Mouse (Mus musculus): ENCODE measurements around the gene Rnf214. TPM values are rescaled to one million over a fixed set of nuclear protein-coding genes. Genes with fewer than 3 reads are reported as not detected.

The Rnf214 gene
- polyA plus RNA-seq, 1 experiment from 2014 or later = 62.2 TPM

- H3K4me3 ChIP-seq = no peak overlapping the region
- H3K27ac ChIP-seq = no peak overlapping the region
- ATAC-seq (ENCODE audit: insufficient number of reproducible peaks, insufficient read depth, low FRiP score, low TSS enrichment) = no peak
- H3K36me3 ChIP-seq = peaks cover 44% of the 10 kb centered on the region
- H3K27me3 ChIP-seq = no peaks in the 10 kb centered on the region; the same call in 1 of the 2 replicates
- no peak overlapping the region for H3K4me2 ChIP-seq (replicated peaks)
- no peak overlapping the region for H3K9ac ChIP-seq
- peaks cover 16% of the 10 kb centered on the region; the same call in 1 of the 2 replicates for H3K4me1 ChIP-seq
- H3K9me3 ChIP-seq = no peaks in the 10 kb centered on the region
- WGBS = 67% methylated on average over 11 of the region's 11 CpGs
Measured at GRCm38 (mm10) chr9:45932571-45933415, 26.1 kb upstream of the Rnf214 start.

GRCm38 (mm10) chr9:45931958-45932357, 25.2 kb upstream of the Rnf214 start:
- no peaks in the 10 kb centered on the region for H3K9me3 ChIP-seq
- no peak overlapping the region for H3K4me2 ChIP-seq (replicated peaks)
- no peak overlapping the region for H3K9ac ChIP-seq
- peaks cover 46% of the 10 kb centered on the region for H3K36me3 ChIP-seq
- no peak overlapping the region for H3K4me3 ChIP-seq
- H3K27me3 ChIP-seq = no peaks in the 10 kb centered on the region; the same call in 1 of the 2 replicates
- H3K4me1 ChIP-seq = peaks cover 16% of the 10 kb centered on the region; the same call in 1 of the 2 replicates
- WGBS = 64% methylated on average over 1 of the region's 1 CpGs
- no peak for ATAC-seq (ENCODE audit: insufficient number of reproducible peaks, insufficient read depth, low FRiP score, low TSS enrichment)
- no peak overlapping the region for H3K27ac ChIP-seq

- Histone ChIP-seq H3K36me3 (peaks cover 60% of the 10 kb centered on the region), H3K9me3 (no peaks in the 10 kb centered on the region), H3K27me3 (no peaks in the 10 kb centered on the region), H3K4me2 (replicated peaks) (no peak overlapping the region), H3K27ac (no peak overlapping the region), H3K9ac (no peak overlapping the region), H3K4me1 (0 out of 2 replicates have a peak, but pooled peaks cover 7% of the 10 kb centered on the region), H3K4me3 (no peak overlapping the region)
- ATAC-seq (ENCODE audit: insufficient number of reproducible peaks, insufficient read depth, low FRiP score, low TSS enrichment) = no peak
- 89% methylated on average over 5 of the region's 5 CpGs for WGBS
Measured at GRCm38 (mm10) chr9:45929285-45929684, 22.6 kb upstream of the Rnf214 start.

- H3K36me3 ChIP-seq = peaks cover 75% of the 10 kb centered on the region
- no peaks in the 10 kb centered on the region for H3K9me3 ChIP-seq
- H3K27ac ChIP-seq = no peak overlapping the region
- no peak overlapping the region for H3K4me2 ChIP-seq (replicated peaks)
- no peaks in the 10 kb centered on the region for H3K4me1 ChIP-seq
- no peak overlapping the region for H3K9ac ChIP-seq
- H3K27me3 ChIP-seq = no peaks in the 10 kb centered on the region
- 48% methylated on average over 1 of the region's 1 CpGs for WGBS
- H3K4me3 ChIP-seq = no peak overlapping the region
- no peak for ATAC-seq (ENCODE audit: insufficient number of reproducible peaks, insufficient read depth, low FRiP score, low TSS enrichment)
Measured at GRCm38 (mm10) chr9:45919895-45920294, 13.2 kb upstream of the Rnf214 start.

GRCm38 (mm10) chr9:45917041-45917934, 10.6 kb upstream of the Rnf214 start:
- H3K4me1 ChIP-seq = no peaks in the 10 kb centered on the region
- H3K36me3 ChIP-seq = peaks cover 85% of the 10 kb centered on the region
- no peaks in the 10 kb centered on the region for H3K27me3 ChIP-seq
- H3K9me3 ChIP-seq = no peaks in the 10 kb centered on the region
- no peak overlapping the region for H3K9ac ChIP-seq
- no peak overlapping the region for H3K4me3 ChIP-seq
- ATAC-seq (ENCODE audit: insufficient number of reproducible peaks, insufficient read depth, low FRiP score, low TSS enrichment) = no peak
- no peak overlapping the region for H3K27ac ChIP-seq
- no peak overlapping the region for H3K4me2 ChIP-seq (replicated peaks)
- 94% methylated on average over 5 of the region's 5 CpGs for WGBS

GRCm38 (mm10) chr9:45915659-45916058, 8.9 kb upstream of the Rnf214 start:
- Histone ChIP-seq H3K27me3 (no peaks in the 10 kb centered on the region), H3K4me1 (no peaks in the 10 kb centered on the region), H3K4me3 (no peak overlapping the region), H3K9me3 (no peaks in the 10 kb centered on the region), H3K4me2 (replicated peaks) (no peak overlapping the region), H3K36me3 (peaks cover 86% of the 10 kb centered on the region), H3K27ac (no peak overlapping the region), H3K9ac (no peak overlapping the region)
- no peak for ATAC-seq (ENCODE audit: insufficient number of reproducible peaks, insufficient read depth, low FRiP score, low TSS enrichment)
- 89% methylated on average over 2 of the region's 2 CpGs for WGBS

- no peak overlapping the region for H3K4me2 ChIP-seq (replicated peaks)
- H3K27ac ChIP-seq = no peak overlapping the region
- H3K4me3 ChIP-seq = no peak overlapping the region
- H3K4me1 ChIP-seq = peaks cover 10% of the 10 kb centered on the region
- ATAC-seq (ENCODE audit: insufficient number of reproducible peaks, insufficient read depth, low FRiP score, low TSS enrichment) = no peak
- WGBS = 90% methylated on average over 1 of the region's 1 CpGs
- no peak overlapping the region for H3K9ac ChIP-seq
- no peaks in the 10 kb centered on the region for H3K9me3 ChIP-seq
- H3K27me3 ChIP-seq = no peaks in the 10 kb centered on the region
- peaks cover 71% of the 10 kb centered on the region for H3K36me3 ChIP-seq
Measured at GRCm38 (mm10) chr9:45911673-45912072, 5.0 kb upstream of the Rnf214 start.

GRCm38 (mm10) chr9:45910995-45911394, 4.3 kb upstream of the Rnf214 start:
- peaks cover 64% of the 10 kb centered on the region for H3K36me3 ChIP-seq
- no peak for ATAC-seq (ENCODE audit: insufficient number of reproducible peaks, insufficient read depth, low FRiP score, low TSS enrichment)
- 88% methylated on average over 3 of the region's 3 CpGs for WGBS
- H3K4me3 ChIP-seq = no peak overlapping the region
- no peak overlapping the region for H3K27ac ChIP-seq
- no peaks in the 10 kb centered on the region for H3K27me3 ChIP-seq
- H3K9ac ChIP-seq = no peak overlapping the region
- H3K4me2 ChIP-seq (replicated peaks) = no peak overlapping the region
- no peaks in the 10 kb centered on the region for H3K9me3 ChIP-seq
- H3K4me1 ChIP-seq = peaks cover 10% of the 10 kb centered on the region

- Histone ChIP-seq H3K4me1 (peaks cover 20% of the 10 kb centered on the region), H3K9ac (peak overlapping the region; percentile 96), H3K4me3 (peak overlapping the region; percentile 94), H3K4me2 (replicated peaks) (peak overlapping the region; percentile 71), H3K27me3 (no peaks in the 10 kb centered on the region), H3K27ac (peak overlapping the region; percentile 91), H3K9me3 (no peaks in the 10 kb centered on the region), H3K36me3 (peaks cover 44% of the 10 kb centered on the region)
- WGBS = under 1% methylated on average over 19 of the region's 19 CpGs
- ATAC-seq (ENCODE audit: insufficient number of reproducible peaks, insufficient read depth, low FRiP score, low TSS enrichment) = peak; percentile 39; the same call in 1 of the 2 replicates
Measured at GRCm38 (mm10) chr9:45907078-45907428, 342 bp upstream of the Rnf214 start.

- under 1% methylated on average over 15 of the region's 27 CpGs for WGBS
- H3K4me1 ChIP-seq = peaks cover 20% of the 10 kb centered on the region
Measured at GRCm38 (mm10) chr9:45905811-45906237, 887 bp downstream of the Rnf214 start.

GRCm38 (mm10) chr9:45905196-45905595, 1.5 kb downstream of the Rnf214 start:
- Histone ChIP-seq H3K36me3 (peaks cover 35% of the 10 kb centered on the region), H3K9ac (peak overlapping the region; percentile 96), H3K27me3 (no peaks in the 10 kb centered on the region), H3K27ac (no peak overlapping the region), H3K9me3 (no peaks in the 10 kb centered on the region), H3K4me1 (peaks cover 20% of the 10 kb centered on the region), H3K4me3 (peak overlapping the region; percentile 94), H3K4me2 (replicated peaks) (peak overlapping the region; percentile 71)
- WGBS = 56% methylated on average over 4 of the region's 4 CpGs
- no peak for ATAC-seq (ENCODE audit: insufficient number of reproducible peaks, insufficient read depth, low FRiP score, low TSS enrichment)

More at GRCm38 (mm10) chr9:45905811-45906237, 887 bp downstream of the Rnf214 start:
- peak; percentile 54 for ATAC-seq (ENCODE audit: insufficient number of reproducible peaks, insufficient read depth, low FRiP score, low TSS enrichment)
- H3K9me3 ChIP-seq = no peaks in the 10 kb centered on the region
- H3K27ac ChIP-seq = peak overlapping the region; percentile 91
- peak overlapping the region; percentile 96 for H3K9ac ChIP-seq
- peaks cover 40% of the 10 kb centered on the region for H3K36me3 ChIP-seq
- H3K4me3 ChIP-seq = peak overlapping the region; percentile 94
- H3K27me3 ChIP-seq = no peaks in the 10 kb centered on the region
- peak overlapping the region; percentile 71 for H3K4me2 ChIP-seq (replicated peaks)
